Mouse (Mus musculus) T-helper 1 cell (primary cell): ENCODE measurements around the gene Jarid2.

Source experiments
- in situ Hi-C: fragments of 300-600 bp; cut with MboI, MseI; formaldehyde crosslinking; loops from one replicate; pipeline ENCODE4 v1.15.1; 2025; ENCODE audit warnings: high pct_unique_total_duplicates

Jarid2 gene

GRCm38 (mm10) chr13:44728145-44728880 lies 961 bp upstream of the Jarid2 start:
- in situ Hi-C loops, result loop anchor here (25.0 kb wide), 1 partner anchor 1466 kb away; no protein-coding TSS in a partner anchor

GRCm38 (mm10) chr13:44730146-44730864 lies 1.0 kb downstream of the Jarid2 start:
- in situ Hi-C loops, result loop anchor here (5.0 to 25.0 kb wide), 2 partner anchors 42 to 1468 kb away; no protein-coding TSS in a partner anchor

GRCm38 (mm10) chr13:44730939-44731551 lies 1.8 kb downstream of the Jarid2 start:
- in situ Hi-C loops, result loop anchor here (5.0 to 25.0 kb wide), 2 partner anchors 41 to 1469 kb away; no protein-coding TSS in a partner anchor

GRCm38 (mm10) chr13:44731727-44732441 lies 2.6 kb downstream of the Jarid2 start:
- in situ Hi-C loops, result loop anchor here (5.0 to 25.0 kb wide), 2 partner anchors 40 to 1470 kb away; no protein-coding TSS in a partner anchor

- in situ Hi-C loops, result loop anchor here (5.0 to 25.0 kb wide), 2 partner anchors 40 to 1470 kb away; no protein-coding TSS in a partner anchor
Observed at GRCm38 (mm10) chr13:44732442-44732974, 3.2 kb downstream of the Jarid2 start.

GRCm38 (mm10) chr13:44733036-44733372 lies 3.7 kb downstream of the Jarid2 start:
- in situ Hi-C loops, result loop anchor here (5.0 to 25.0 kb wide), 2 partner anchors 39 to 1471 kb away; no protein-coding TSS in a partner anchor

GRCm38 (mm10) chr13:44733373-44734111 lies 4.3 kb downstream of the Jarid2 start:
- in situ Hi-C loops, result loop anchor here (5.0 to 25.0 kb wide), 2 partner anchors 39 to 1471 kb away; no protein-coding TSS in a partner anchor

GRCm38 (mm10) chr13:44734441-44734840 lies 5.2 kb downstream of the Jarid2 start:
- in situ Hi-C loops, result loop anchor here (5.0 to 25.0 kb wide), 2 partner anchors 38 to 1472 kb away; no protein-coding TSS in a partner anchor

GRCm38 (mm10) chr13:44735088-44735690 lies 5.9 kb downstream of the Jarid2 start:
- in situ Hi-C loops, result loop anchor here (25.0 kb wide), 1 partner anchor 1473 kb away; no protein-coding TSS in a partner anchor

GRCm38 (mm10) chr13:44737297-44737696 lies 8.0 kb downstream of the Jarid2 start:
- in situ Hi-C loops, result loop anchor here (25.0 kb wide), 1 partner anchor 1475 kb away; no protein-coding TSS in a partner anchor

GRCm38 (mm10) chr13:44751780-44752179 lies 22.5 kb downstream of the Jarid2 start:
- in situ Hi-C loops, result loop anchor here (25.0 kb wide), 1 partner anchor 1111 kb away; no protein-coding TSS in a partner anchor

- in situ Hi-C loops, result loop anchor here (25.0 kb wide), 1 partner anchor 1109 kb away; no protein-coding TSS in a partner anchor
Observed at GRCm38 (mm10) chr13:44753206-44753605, 23.9 kb downstream of the Jarid2 start.

GRCm38 (mm10) chr13:44755434-44755833 lies 26.2 kb downstream of the Jarid2 start:
- in situ Hi-C loops, result loop anchor here (25.0 kb wide), 1 partner anchor 1107 kb away; no protein-coding TSS in a partner anchor

GRCm38 (mm10) chr13:44758750-44759149 lies 29.5 kb downstream of the Jarid2 start:
- in situ Hi-C loops, result loop anchor here (25.0 kb wide), 1 partner anchor 1104 kb away; no protein-coding TSS in a partner anchor

GRCm38 (mm10) chr13:44760761-44761160 lies 31.5 kb downstream of the Jarid2 start:
- in situ Hi-C loops, result loop anchor here (25.0 kb wide), 1 partner anchor 1102 kb away; no protein-coding TSS in a partner anchor

GRCm38 (mm10) chr13:44763068-44763467 lies 33.8 kb downstream of the Jarid2 start:
- in situ Hi-C loops, result loop anchor here (25.0 kb wide), 1 partner anchor 1099 kb away; no protein-coding TSS in a partner anchor

- in situ Hi-C loops, result loop anchor here (25.0 kb wide), 1 partner anchor 1095 kb away; no protein-coding TSS in a partner anchor
Observed at GRCm38 (mm10) chr13:44767751-44768150, 38.5 kb downstream of the Jarid2 start.

GRCm38 (mm10) chr13:44770808-44771605 lies 41.7 kb downstream of the Jarid2 start:
- in situ Hi-C loops, result loop anchor here (5.0 to 25.0 kb wide), 2 partner anchors 39 to 1091 kb away; no protein-coding TSS in a partner anchor
